Mouse (Mus musculus) lung, adult 2 months (tissue): ENCODE results near the gene Serpinh1.

Experiments
- CTCF ChIP-seq: fragments of 200-500 bp; IDR thresholded peaks from 2 replicates; pipeline ENCODE4 v1.5.1; 2011; ENCODE audit warnings: mild to moderate bottlenecking, low read length, control low read depth; ENCODE audit not compliant: insufficient read depth
- POLR2A ChIP-seq: fragments of 200-500 bp; IDR thresholded peaks from 2 replicates; pipeline ENCODE4 v1.6.1; 2011; ENCODE audit warnings: low read depth, mild to moderate bottlenecking, control low read depth, low read length, borderline replicate concordance; ENCODE audit errors: extremely low read depth

DNA sequence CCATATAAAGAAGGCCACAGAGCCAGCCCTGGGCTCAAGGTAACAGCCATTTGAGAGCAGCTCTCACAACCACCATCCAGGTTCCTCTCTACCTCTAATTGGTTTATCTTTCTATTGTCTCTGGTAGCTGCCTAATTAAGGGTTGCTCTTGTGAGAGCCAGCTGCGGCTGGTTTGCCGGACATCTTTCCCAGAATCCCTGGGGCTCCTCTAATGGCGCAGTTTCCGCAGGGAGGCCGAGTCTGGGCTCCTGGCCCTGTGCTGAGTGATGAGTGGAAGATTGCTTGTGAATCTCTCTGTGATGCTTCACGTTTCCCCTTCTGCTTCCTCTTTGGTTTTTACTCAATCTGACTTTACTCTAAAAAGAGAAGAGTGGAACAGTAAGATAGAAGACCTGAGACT is 49.0 kb downstream of the Serpinh1 start:
- no peak for TF ChIP-seq CTCF
- no peak for TF ChIP-seq POLR2A
